Mouse (Mus musculus): ENCODE data around the gene Peli2. TPM values are rescaled to one million over a fixed set of nuclear protein-coding genes. Genes with fewer than 3 reads are reported as not detected.

Peli2 gene
- polyA plus RNA-seq, 1 experiment from 2014 or later: 11.2 TPM

- Histone ChIP-seq H3K9me3 (ENCODE audit: control insufficient read depth, low read depth, low read length) (no peaks in the 10 kb centered on the region), H3K27me3 (ENCODE audit: control insufficient read depth, insufficient read depth, low read length) (no peaks in the 10 kb centered on the region), H3K4me2 (replicated peaks; ENCODE audit: low read depth, low read length) (peak overlapping the region; percentile 61), H3K4me1 (ENCODE audit: control insufficient read depth, insufficient read depth, low read length) (peaks cover 23% of the 10 kb centered on the region; the same call in 1 of the 2 replicates), H3K27ac (ENCODE audit: low read length) (peak overlapping the region; percentile 91), H3K4me3 (ENCODE audit: low read depth, low read length) (peak overlapping the region; percentile 89), H3K36me3 (ENCODE audit: control insufficient read depth, insufficient read depth, low read length) (no peaks in the 10 kb centered on the region), H3K9ac (replicated peaks; ENCODE audit: low read depth, low read length) (peak overlapping the region; percentile 89)
- WGBS: under 1% methylated on average over 32 of the region's 32 CpGs
- ATAC-seq (ENCODE audit: insufficient number of reproducible peaks, insufficient read depth, low FRiP score, low read depth): peak; percentile 28; the same call in 1 of the 2 replicates
Observed at GRCm38 (mm10) chr14:48121529-48122517, 1.2 kb downstream of the Peli2 start.

GRCm38 (mm10) chr14:48124011-48124410 is 3.4 kb downstream of the Peli2 start:
- Histone ChIP-seq H3K27me3 (ENCODE audit: control insufficient read depth, insufficient read depth, low read length) (no peaks in the 10 kb centered on the region), H3K4me1 (ENCODE audit: control insufficient read depth, insufficient read depth, low read length) (peaks cover 20% of the 10 kb centered on the region; the same call in 1 of the 2 replicates), H3K4me2 (replicated peaks; ENCODE audit: low read depth, low read length) (no peak overlapping the region), H3K4me3 (ENCODE audit: low read depth, low read length) (no peak overlapping the region), H3K36me3 (ENCODE audit: control insufficient read depth, insufficient read depth, low read length) (no peaks in the 10 kb centered on the region), H3K27ac (ENCODE audit: low read length) (no peak overlapping the region), H3K9me3 (ENCODE audit: control insufficient read depth, low read depth, low read length) (no peaks in the 10 kb centered on the region), H3K9ac (replicated peaks; ENCODE audit: low read depth, low read length) (no peak overlapping the region)
- WGBS: 64% methylated on average over 5 of the region's 5 CpGs
- ATAC-seq (ENCODE audit: insufficient number of reproducible peaks, insufficient read depth, low FRiP score, low read depth): no peak

- Histone ChIP-seq H3K4me3 (ENCODE audit: low read depth, low read length) (no peak overlapping the region), H3K27ac (ENCODE audit: low read length) (no peak overlapping the region), H3K4me1 (ENCODE audit: control insufficient read depth, insufficient read depth, low read length) (peaks cover 17% of the 10 kb centered on the region; the same call in 1 of the 2 replicates), H3K9me3 (ENCODE audit: control insufficient read depth, low read depth, low read length) (no peaks in the 10 kb centered on the region), H3K27me3 (ENCODE audit: control insufficient read depth, insufficient read depth, low read length) (no peaks in the 10 kb centered on the region), H3K36me3 (ENCODE audit: control insufficient read depth, insufficient read depth, low read length) (no peaks in the 10 kb centered on the region), H3K9ac (replicated peaks; ENCODE audit: low read depth, low read length) (no peak overlapping the region), H3K4me2 (replicated peaks; ENCODE audit: low read depth, low read length) (no peak overlapping the region)
- 61% methylated on average over 4 of the region's 4 CpGs for WGBS
- no peak for ATAC-seq (ENCODE audit: insufficient number of reproducible peaks, insufficient read depth, low FRiP score, low read depth)
Observed at GRCm38 (mm10) chr14:48124816-48125215, 4.2 kb downstream of the Peli2 start.

GRCm38 (mm10) chr14:48125971-48126370 is 5.3 kb downstream of the Peli2 start:
- 86% methylated on average over 6 of the region's 6 CpGs for WGBS
- Histone ChIP-seq H3K9me3 (ENCODE audit: control insufficient read depth, low read depth, low read length) (no peaks in the 10 kb centered on the region), H3K4me1 (ENCODE audit: control insufficient read depth, insufficient read depth, low read length) (peaks cover 17% of the 10 kb centered on the region; the same call in 1 of the 2 replicates), H3K4me2 (replicated peaks; ENCODE audit: low read depth, low read length) (no peak overlapping the region), H3K27me3 (ENCODE audit: control insufficient read depth, insufficient read depth, low read length) (no peaks in the 10 kb centered on the region), H3K27ac (ENCODE audit: low read length) (no peak overlapping the region), H3K36me3 (ENCODE audit: control insufficient read depth, insufficient read depth, low read length) (no peaks in the 10 kb centered on the region), H3K4me3 (ENCODE audit: low read depth, low read length) (no peak overlapping the region), H3K9ac (replicated peaks; ENCODE audit: low read depth, low read length) (no peak overlapping the region)
- no peak for ATAC-seq (ENCODE audit: insufficient number of reproducible peaks, insufficient read depth, low FRiP score, low read depth)

GRCm38 (mm10) chr14:48126931-48127330 is 6.3 kb downstream of the Peli2 start:
- Histone ChIP-seq H3K4me1 (ENCODE audit: control insufficient read depth, insufficient read depth, low read length) (peaks cover 25% of the 10 kb centered on the region; the same call in 1 of the 2 replicates), H3K27ac (ENCODE audit: low read length) (no peak overlapping the region), H3K4me3 (ENCODE audit: low read depth, low read length) (no peak overlapping the region), H3K27me3 (ENCODE audit: control insufficient read depth, insufficient read depth, low read length) (no peaks in the 10 kb centered on the region), H3K4me2 (replicated peaks; ENCODE audit: low read depth, low read length) (no peak overlapping the region), H3K9me3 (ENCODE audit: control insufficient read depth, low read depth, low read length) (no peaks in the 10 kb centered on the region), H3K36me3 (ENCODE audit: control insufficient read depth, insufficient read depth, low read length) (no peaks in the 10 kb centered on the region), H3K9ac (replicated peaks; ENCODE audit: low read depth, low read length) (no peak overlapping the region)
- ATAC-seq (ENCODE audit: insufficient number of reproducible peaks, insufficient read depth, low FRiP score, low read depth): no peak
- 80% methylated on average over 4 of the region's 4 CpGs for WGBS

- H3K27ac ChIP-seq (ENCODE audit: low read length): no peak overlapping the region
- peaks cover 31% of the 10 kb centered on the region; the same call in 1 of the 2 replicates for H3K4me1 ChIP-seq (ENCODE audit: control insufficient read depth, insufficient read depth, low read length)
- ATAC-seq (ENCODE audit: insufficient number of reproducible peaks, insufficient read depth, low FRiP score, low read depth): no peak
- no peaks in the 10 kb centered on the region for H3K9me3 ChIP-seq (ENCODE audit: control insufficient read depth, low read depth, low read length)
- no peak overlapping the region for H3K9ac ChIP-seq (replicated peaks; ENCODE audit: low read depth, low read length)
- H3K4me3 ChIP-seq (ENCODE audit: low read depth, low read length): no peak overlapping the region
- no peaks in the 10 kb centered on the region for H3K36me3 ChIP-seq (ENCODE audit: control insufficient read depth, insufficient read depth, low read length)
- no peak overlapping the region for H3K4me2 ChIP-seq (replicated peaks; ENCODE audit: low read depth, low read length)
- H3K27me3 ChIP-seq (ENCODE audit: control insufficient read depth, insufficient read depth, low read length): no peaks in the 10 kb centered on the region
- 79% methylated on average over 8 of the region's 8 CpGs for WGBS
Observed at GRCm38 (mm10) chr14:48127609-48128185, 7.1 kb downstream of the Peli2 start.

- Histone ChIP-seq H3K27ac (ENCODE audit: low read length) (no peak overlapping the region), H3K36me3 (ENCODE audit: control insufficient read depth, insufficient read depth, low read length) (no peaks in the 10 kb centered on the region), H3K4me1 (ENCODE audit: control insufficient read depth, insufficient read depth, low read length) (peaks cover 36% of the 10 kb centered on the region), H3K9me3 (ENCODE audit: control insufficient read depth, low read depth, low read length) (no peaks in the 10 kb centered on the region), H3K9ac (replicated peaks; ENCODE audit: low read depth, low read length) (no peak overlapping the region), H3K4me3 (ENCODE audit: low read depth, low read length) (no peak overlapping the region), H3K4me2 (replicated peaks; ENCODE audit: low read depth, low read length) (no peak overlapping the region), H3K27me3 (ENCODE audit: control insufficient read depth, insufficient read depth, low read length) (no peaks in the 10 kb centered on the region)
- no peak for ATAC-seq (ENCODE audit: insufficient number of reproducible peaks, insufficient read depth, low FRiP score, low read depth)
- 92% methylated on average over 5 of the region's 5 CpGs for WGBS
Observed at GRCm38 (mm10) chr14:48128701-48129100, 8.1 kb downstream of the Peli2 start.

- H3K36me3 ChIP-seq (ENCODE audit: control insufficient read depth, insufficient read depth, low read length): no peaks in the 10 kb centered on the region
- H3K27me3 ChIP-seq (ENCODE audit: control insufficient read depth, insufficient read depth, low read length): no peaks in the 10 kb centered on the region
- H3K4me3 ChIP-seq (ENCODE audit: low read depth, low read length): no peak overlapping the region
- no peaks in the 10 kb centered on the region for H3K9me3 ChIP-seq (ENCODE audit: control insufficient read depth, low read depth, low read length)
- H3K4me1 ChIP-seq (ENCODE audit: control insufficient read depth, insufficient read depth, low read length): peaks cover 36% of the 10 kb centered on the region
- WGBS: 80% methylated on average over 6 of the region's 6 CpGs
- no peak overlapping the region for H3K4me2 ChIP-seq (replicated peaks; ENCODE audit: low read depth, low read length)
- no peak overlapping the region for H3K9ac ChIP-seq (replicated peaks; ENCODE audit: low read depth, low read length)
- H3K27ac ChIP-seq (ENCODE audit: low read length): no peak overlapping the region
- ATAC-seq (ENCODE audit: insufficient number of reproducible peaks, insufficient read depth, low FRiP score, low read depth): no peak
Observed at GRCm38 (mm10) chr14:48130021-48130420, 9.4 kb downstream of the Peli2 start.
